In the genomic region with DNA sequence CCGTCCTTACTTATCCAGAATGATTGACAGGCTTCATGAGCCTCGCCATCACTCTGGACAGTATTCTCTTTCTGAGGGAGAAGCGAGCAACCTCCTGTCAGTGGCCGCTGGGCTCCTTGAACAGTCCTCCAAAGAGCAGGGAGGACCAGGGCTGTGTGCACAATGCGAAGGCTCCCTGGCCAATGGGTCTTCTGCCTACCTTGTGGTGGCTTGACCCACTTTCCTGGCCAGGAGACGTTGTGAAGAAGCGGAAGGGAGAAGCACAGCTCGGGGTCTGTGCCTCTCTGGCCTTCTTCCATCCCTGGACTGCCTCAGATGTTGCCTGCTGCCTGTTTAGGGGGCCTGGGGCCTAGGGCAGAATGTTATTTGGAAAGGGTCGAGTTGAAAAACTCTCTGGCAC, we compare ENCODE assay signal across 8 mouse cellular contexts. TPM values are rescaled to one million over a fixed set of nuclear protein-coding genes. Genes with fewer than 3 reads are reported as not detected.
DNase-seq lines count a peak whose midpoint lies in the region; ATAC-seq and TF ChIP-seq lines count a peak whose summit lies in the region.

No protein-coding gene starts in this region.

- TF ChIP-seq POLR2A in cortical plate, adult 2 months (IDR thresholded peaks at IDR 0.05; ENCODE audit: extremely low read depth, insufficient read depth, low read length), result no peak

- H3K4me3 ChIP-seq in kidney, embryonic 14.5 days (ENCODE audit: low read length), result no peak overlapping the region
- H3K4me3 ChIP-seq in cortical plate, adult 2 months (ENCODE audit: insufficient read depth, low read length), result peak overlapping the region; percentile 61
- H3K4me3 ChIP-seq in hindbrain, embryonic 10.5 days, result peak overlapping the region; percentile 81
- H3K4me3 ChIP-seq in midbrain, embryonic 15.5 days, result peak overlapping the region; percentile 80

- no peak for ATAC-seq in kidney, embryonic 14.5 days (ENCODE audit: low FRiP score, low TSS enrichment)
- ATAC-seq in midbrain, embryonic 15.5 days (replicated peaks), result peak; percentile 5; the same call in 1 of the 2 replicates

- H3K27ac ChIP-seq in kidney, embryonic 14.5 days (ENCODE audit: low read depth, low read length), result no peak overlapping the region
- peak overlapping the region; percentile 82 for H3K27ac ChIP-seq in cortical plate, adult 2 months (ENCODE audit: insufficient read depth, low read length)
- H3K27ac ChIP-seq in hindbrain, embryonic 10.5 days, result peak overlapping the region; percentile 89
- peak overlapping the region; percentile 91 for H3K27ac ChIP-seq in midbrain, embryonic 15.5 days

- H3K9me3 ChIP-seq in kidney, embryonic 14.5 days (ENCODE audit: control insufficient read depth, low read length), result no peaks in the 10 kb centered on the region
- H3K9me3 ChIP-seq in hindbrain, embryonic 10.5 days, result no peaks in the 10 kb centered on the region
- H3K9me3 ChIP-seq in midbrain, embryonic 15.5 days, result no peaks in the 10 kb centered on the region

- peaks cover 46% of the 10 kb centered on the region for H3K27me3 ChIP-seq in kidney, embryonic 14.5 days (ENCODE audit: control insufficient read depth, insufficient read depth, low read length)
- H3K27me3 ChIP-seq in hindbrain, embryonic 10.5 days (ENCODE audit: insufficient read depth, poor library complexity, severe bottlenecking), result peaks cover 90% of the 10 kb centered on the region
- no peaks in the 10 kb centered on the region for H3K27me3 ChIP-seq in midbrain, embryonic 15.5 days (replicated peaks)

- 46% methylated on average over 9 of the region's 9 CpGs for WGBS in kidney, embryonic 14.5 days
- 34% methylated on average over 9 of the region's 9 CpGs for WGBS in hindbrain, embryonic 10.5 days
- WGBS in midbrain, embryonic 15.5 days, result 27% methylated on average over 9 of the region's 9 CpGs

- no peak for TF ChIP-seq CTCF in cortical plate, adult 2 months (IDR thresholded peaks at IDR 0.05; ENCODE audit: extremely low read depth, insufficient read depth, low read length)

- peaks cover 8% of the 10 kb centered on the region; the same call in 1 of the 2 replicates for H3K4me1 ChIP-seq in kidney, embryonic 14.5 days (ENCODE audit: control insufficient read depth, insufficient read depth, low read length)
- peaks cover 12% of the 10 kb centered on the region for H3K4me1 ChIP-seq in cortical plate, adult 2 months (ENCODE audit: control insufficient read depth, insufficient read depth, low read length)
- peaks cover 51% of the 10 kb centered on the region for H3K4me1 ChIP-seq in hindbrain, embryonic 10.5 days (replicated peaks)
- peaks cover 57% of the 10 kb centered on the region for H3K4me1 ChIP-seq in midbrain, embryonic 15.5 days

- DNase-seq in kidney, adult 18-20 months, result no peak
- no peak for DNase-seq in hindbrain, embryonic 10.5 days (ENCODE audit: low spot score)
- no peak for DNase-seq in spleen, postnatal 4 days (ENCODE audit: low spot score in 2 of 2)
- no peak for DNase-seq in gastrocnemius, adult 8-10 months (ENCODE audit: low spot score in 2 of 2)
- no peak for DNase-seq in natural killer cell, adult 2 months (ENCODE audit: low spot score in 2 of 2)

- H3K9ac ChIP-seq in kidney, embryonic 14.5 days (ENCODE audit: low read depth, low read length), result no peak overlapping the region
- H3K9ac ChIP-seq in midbrain, embryonic 15.5 days, result peak overlapping the region; percentile 95

- H3K36me3 ChIP-seq in kidney, embryonic 14.5 days (ENCODE audit: control insufficient read depth, insufficient read depth, low read length), result no peaks in the 10 kb centered on the region
- H3K36me3 ChIP-seq in hindbrain, embryonic 10.5 days, result no peaks in the 10 kb centered on the region
- H3K36me3 ChIP-seq in midbrain, embryonic 15.5 days (replicated peaks), result no peaks in the 10 kb centered on the region

- peak overlapping the region; percentile 98 for H3K4me2 ChIP-seq in kidney, embryonic 14.5 days (replicated peaks; ENCODE audit: low read depth, low read length)
- peak overlapping the region; percentile 88 for H3K4me2 ChIP-seq in midbrain, embryonic 15.5 days

RNA-seq across cellular contexts. Expression of gene Lrrn2, which starts 1.8 kb away (rescaled TPM):
- 2.4 and 4.1 TPM in 2 replicates for polyA plus RNA-seq in kidney, embryonic 14.5 days (2014; fragmentation: Nextera tagmentation; extraction: Ambion mirVana)
- 57.8 and 63.6 TPM in 2 replicates for polyA plus RNA-seq in cortical plate, adult 2 months (2012; rRNA removed)
- 7.3 and 10.4 TPM in 2 replicates for polyA plus RNA-seq in hindbrain, embryonic 10.5 days (2016; fragmentation: Nextera tagmentation; extraction: Ambion mirVana)
- polyA plus RNA-seq in midbrain, embryonic 15.5 days (2015; fragmentation: Nextera tagmentation; extraction: Ambion mirVana), result 56.8 and 60.2 TPM in 2 replicates
- total RNA-seq in gastrocnemius, adult 8-10 months (2022), result under 1 TPM; 0.19 to 0.46 (median 0.37) TPM
